Mouse (Mus musculus) left cerebral cortex, postnatal 25 days (tissue): ENCODE data around the gene Hcrtr1. TPM values are rescaled to one million over a fixed set of nuclear protein-coding genes. Genes with fewer than 3 reads are reported as not detected.
A peak's percentile ranks its signal among the peaks of the same experiment; 100 is the strongest.

Experiments
- DNase-seq, 2 experiments: peaks; one replicate each; pipeline ENCODE4 v3.0.0; 2022; ENCODE audit warnings: low spot score in 2 of 2, mixed read lengths in 1 of 2
- intact Hi-C: fragments of 180-260 bp; cut with DNase I; formaldehyde crosslinking; loops from one replicate; pipeline ENCODE4 v1.15.1; 2025
- total RNA-seq, 2 experiments: library from RNA; stranded (reverse); gene quantifications; 2 replicates each; pipeline ENCODE4 v1.2.3; 2021

Gene Hcrtr1
- total RNA-seq, 2 experiments from 2014 or later = 2.2 to 2.7 TPM

- intact Hi-C loops = no loop called here
Observed at GRCm38 (mm10) chr4:130168280-130169183, 29.4 kb upstream of the Hcrtr1 start.

GRCm38 (mm10) chr4:130167814-130168213 lies 28.7 kb upstream of the Hcrtr1 start:
- no peak for DNase-seq
- intact Hi-C loops = no loop called here

More at GRCm38 (mm10) chr4:130168280-130169183, 29.4 kb upstream of the Hcrtr1 start:
- DNase-seq = peak in 1 of 2 experiments; percentile 38

GRCm38 (mm10) chr4:130167321-130167720 lies 28.2 kb upstream of the Hcrtr1 start:
- no peak for DNase-seq
- intact Hi-C loops = no loop called here

- intact Hi-C loops = no loop called here
- no peak for DNase-seq
Observed at GRCm38 (mm10) chr4:130166592-130166991, 27.4 kb upstream of the Hcrtr1 start.

- intact Hi-C loops = no loop called here
- DNase-seq = no peak
Observed at GRCm38 (mm10) chr4:130166061-130166460, 26.9 kb upstream of the Hcrtr1 start.

GRCm38 (mm10) chr4:130164121-130164520 lies 25.0 kb upstream of the Hcrtr1 start:
- intact Hi-C loops = no loop called here
- no peak for DNase-seq

- intact Hi-C loops = no loop called here
- DNase-seq = no peak
Observed at GRCm38 (mm10) chr4:130163391-130163861, 24.3 kb upstream of the Hcrtr1 start.

- intact Hi-C loops = no loop called here
Observed at GRCm38 (mm10) chr4:130161349-130161748, 22.2 kb upstream of the Hcrtr1 start.

GRCm38 (mm10) chr4:130156812-130157371 lies 17.7 kb upstream of the Hcrtr1 start:
- DNase-seq = no peak
- intact Hi-C loops = no loop called here

More at GRCm38 (mm10) chr4:130161349-130161748, 22.2 kb upstream of the Hcrtr1 start:
- DNase-seq = no peak

- DNase-seq = no peak
- intact Hi-C loops = no loop called here
Observed at GRCm38 (mm10) chr4:130154250-130154649, 15.1 kb upstream of the Hcrtr1 start.

- intact Hi-C loops = no loop called here
- no peak for DNase-seq
Observed at GRCm38 (mm10) chr4:130148405-130148804, 9.2 kb upstream of the Hcrtr1 start.

- intact Hi-C loops = loop anchor here (2.0 kb wide), 1 partner anchor 47 kb away; no protein-coding TSS in a partner anchor
- DNase-seq = no peak
Observed at GRCm38 (mm10) chr4:130141786-130142185, 2.6 kb upstream of the Hcrtr1 start.

- peak; percentile 62 to 86 for DNase-seq
- intact Hi-C loops = loop anchor here (2.0 kb wide), 1 partner anchor 48 kb away; no protein-coding TSS in a partner anchor
Observed at GRCm38 (mm10) chr4:130140992-130141402, 1.8 kb upstream of the Hcrtr1 start.

GRCm38 (mm10) chr4:130138441-130139213 lies 532 bp downstream of the Hcrtr1 start:
- intact Hi-C loops = loop anchor here (5.0 kb wide), 1 partner anchor 109 kb away; no protein-coding TSS in a partner anchor
- DNase-seq = peak; percentile 51 to 59

- no peak for DNase-seq
- intact Hi-C loops = no loop called here
Observed at GRCm38 (mm10) chr4:130133399-130133798, 5.8 kb downstream of the Hcrtr1 start.

- intact Hi-C loops = no loop called here
- DNase-seq = no peak
Observed at GRCm38 (mm10) chr4:130131448-130132105, 7.6 kb downstream of the Hcrtr1 start.

GRCm38 (mm10) chr4:130130641-130131350 lies 8.4 kb downstream of the Hcrtr1 start:
- DNase-seq = no peak
- intact Hi-C loops = no loop called here

- DNase-seq = no peak
- intact Hi-C loops = no loop called here
Observed at GRCm38 (mm10) chr4:130130082-130130481, 9.1 kb downstream of the Hcrtr1 start.

- intact Hi-C loops = no loop called here
Observed at GRCm38 (mm10) chr4:130128907-130129306, 10.3 kb downstream of the Hcrtr1 start.

More at GRCm38 (mm10) chr4:130128907-130129306, 10.3 kb downstream of the Hcrtr1 start:
- no peak for DNase-seq
